Mouse (Mus musculus) megakaryocyte-erythroid progenitor cell, adult 5-6 weeks (primary cell): ENCODE measurements around the gene Pbdc1. TPM values are rescaled to one million over a fixed set of nuclear protein-coding genes. Genes with fewer than 3 reads are reported as not detected.
"Not testable (repeated sequence)": the region's sequence is repeated elsewhere in the genome, so short reads cannot be mapped to it uniquely, and the experiment has no call there.

ENCODE experiments used
- ATAC-seq: replicated peaks from 2 replicates; pipeline ENCODE4 v1.8.0; 2016; ENCODE audit warnings: mild to moderate bottlenecking, inconsistent platforms; ENCODE audit not compliant: severe bottlenecking, poor library complexity, low FRiP score, low TSS enrichment
- total RNA-seq, 2 experiments: library from RNA; stranded (forward) in 1 of 2; stranded (reverse) in 1 of 2; fragments of 200-1000, 215-1000 nt in 1 of 2; fragments of >200 nt in 1 of 2; fragmentation: Nextera tagmentation in 1 of 2; gene quantifications; 2 replicates each; pipeline ENCODE4 v1.2.3; 2014 to 2017

Gene Pbdc1
- total RNA-seq (2014; fragmentation: Nextera tagmentation) = 46.2 and 60.5 TPM in 2 replicates
- 61.8 and 70.4 TPM in 2 replicates for total RNA-seq (2017)

GRCm38 (mm10) chrX:105079615-105080092 lies at the start of gene Pbdc1:
Pbdc1 (plus strand) TSS chrX:105079756.
- peak; percentile 99 for ATAC-seq

DNA sequence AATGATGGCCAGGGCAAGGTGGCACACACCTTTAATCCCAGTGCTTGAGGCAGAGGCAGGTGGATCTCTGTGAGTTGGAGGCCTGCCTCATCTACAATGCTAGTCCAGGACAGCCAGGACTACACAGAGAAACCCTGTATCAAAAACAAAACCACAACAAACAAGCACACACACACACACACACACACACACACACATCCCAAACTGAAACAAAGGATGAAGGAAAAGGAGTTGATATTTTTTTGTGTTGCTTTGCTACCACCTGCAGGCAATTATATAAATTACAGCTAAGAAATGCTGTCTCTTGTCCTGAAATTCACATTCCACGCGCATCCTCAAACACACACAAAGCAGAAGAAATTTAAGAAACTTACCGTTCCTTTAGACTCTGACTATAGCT lies 41.9 kb upstream of the Pbdc1 start:
- ATAC-seq = no peak

- 0 out of 2 replicates have a peak, but pooled peaks have one; percentile 44 for ATAC-seq
Observed at GRCm38 (mm10) chrX:105064294-105064693, 15.3 kb upstream of the Pbdc1 start.

DNA sequence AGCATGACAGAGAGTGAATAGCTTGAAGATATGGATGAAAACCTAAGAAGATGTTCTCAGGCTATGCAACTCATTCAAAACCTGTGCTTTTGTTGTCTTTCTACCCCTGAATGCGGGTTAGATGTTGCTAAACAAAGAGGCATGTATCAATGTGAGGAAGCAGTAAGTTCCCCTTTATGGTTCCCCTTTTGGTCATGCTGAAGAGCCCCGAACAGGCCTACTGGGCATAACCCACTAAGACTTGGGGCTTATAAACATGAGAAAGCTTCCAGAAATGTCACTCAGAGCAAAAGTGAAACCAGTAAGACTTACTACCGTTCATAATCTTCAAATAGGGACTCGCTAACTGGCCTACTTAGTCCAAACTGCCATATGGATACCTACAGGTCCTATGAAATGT lies 14.8 kb upstream of the Pbdc1 start:
- no peak for ATAC-seq

DNA sequence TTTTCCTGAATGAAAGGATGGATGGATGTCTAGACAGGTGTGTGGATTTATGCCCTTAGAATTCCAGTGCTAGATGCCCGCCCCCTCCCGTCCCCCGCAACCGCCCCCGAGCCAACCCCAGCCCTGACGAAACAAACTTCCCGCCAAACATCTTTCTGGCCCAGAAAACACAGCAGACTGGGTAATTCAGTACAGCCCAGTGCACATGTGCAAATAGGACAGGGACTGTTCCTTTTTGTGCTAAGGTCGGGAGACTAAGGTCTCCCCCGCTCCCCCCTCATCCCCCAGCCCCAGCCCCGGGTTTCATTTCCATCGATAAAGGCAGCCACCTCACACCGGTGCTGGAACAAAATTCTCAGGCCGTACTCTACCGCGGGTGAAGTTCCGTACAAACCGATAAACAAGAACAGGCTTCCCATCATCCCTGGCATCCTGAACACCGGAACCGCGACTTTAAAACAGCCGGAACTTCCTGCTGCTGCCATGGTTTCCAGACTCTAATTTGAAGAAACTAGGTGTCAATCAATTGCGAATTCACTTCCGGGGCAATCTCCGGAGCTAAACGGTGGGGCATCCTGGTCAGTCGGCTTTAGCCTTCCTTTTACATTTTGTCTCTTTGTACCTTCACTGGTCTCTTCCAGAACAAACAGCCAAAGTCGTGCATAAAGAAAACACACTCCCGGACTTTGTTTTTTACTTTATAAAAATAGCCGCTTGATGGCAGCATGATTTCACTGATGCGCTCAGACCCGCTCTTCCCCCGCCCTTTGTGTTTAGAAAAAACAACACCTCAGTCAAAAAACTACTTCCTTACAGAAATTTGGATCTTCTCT lies 9.7 kb upstream of the Pbdc1 start:
- ATAC-seq = peak; percentile 99

DNA sequence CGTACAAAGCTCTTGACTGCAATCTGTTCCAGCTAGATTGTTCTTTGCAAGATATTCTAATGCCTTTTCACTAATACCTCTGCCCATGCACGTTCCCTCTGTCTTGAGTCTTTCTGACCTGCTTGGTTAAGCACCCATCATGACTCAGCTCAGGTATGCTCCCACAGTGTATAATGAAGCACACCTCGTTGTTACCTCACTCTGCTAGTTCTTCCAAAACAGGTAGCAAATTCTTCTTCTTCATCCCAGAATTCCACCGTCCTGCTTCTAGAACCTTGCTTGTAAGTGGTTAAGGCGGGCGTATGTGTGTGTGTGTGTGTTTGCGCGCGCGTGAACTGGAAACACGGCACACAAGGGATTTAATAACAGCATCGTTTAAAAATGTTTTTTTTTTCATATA lies 405 bp upstream of the Pbdc1 start:
- ATAC-seq = peak; percentile 42; the same call in 1 of the 2 replicates

DNA sequence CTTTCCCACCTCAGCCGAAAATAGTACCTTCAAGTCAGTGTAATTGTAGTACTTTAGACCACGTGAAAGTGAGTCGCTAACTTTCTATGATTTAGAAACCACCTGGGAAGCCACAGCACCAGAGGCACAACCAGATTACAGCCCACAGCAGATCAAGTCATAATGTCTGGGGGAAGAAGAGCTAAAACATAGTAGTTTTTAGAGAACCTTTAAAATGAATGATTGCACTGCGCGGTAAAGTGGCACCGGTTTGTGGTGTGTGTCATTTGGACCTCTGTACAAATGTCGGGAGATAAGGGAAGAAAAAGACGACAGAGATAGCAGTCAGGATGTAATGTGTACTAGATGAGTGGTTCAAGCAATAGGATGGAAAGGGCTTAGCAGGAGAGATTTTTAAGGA lies 540 bp downstream of the Pbdc1 start:
- peak; percentile 52 for ATAC-seq

DNA sequence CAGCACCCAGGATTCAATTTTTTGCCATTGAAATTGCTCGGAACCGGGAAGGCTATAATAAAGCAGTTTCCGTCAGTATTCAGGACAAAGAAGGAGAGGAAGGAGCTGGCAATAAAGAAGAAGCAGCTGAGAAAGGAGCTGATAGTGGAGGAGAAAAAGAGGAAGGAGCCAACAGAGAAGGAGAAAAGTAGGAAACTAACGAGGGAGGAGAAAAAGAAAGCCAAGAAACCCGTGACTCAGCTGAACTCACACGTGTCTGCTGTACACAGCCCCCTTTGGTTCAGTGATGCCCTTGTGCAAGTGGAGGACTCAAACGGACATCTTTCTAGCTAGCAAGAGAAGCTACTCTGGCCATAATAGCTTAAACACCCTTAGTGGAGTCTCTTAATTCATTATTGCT lies 3.5 kb downstream of the Pbdc1 start:
- ATAC-seq = not testable (repeated sequence)

DNA sequence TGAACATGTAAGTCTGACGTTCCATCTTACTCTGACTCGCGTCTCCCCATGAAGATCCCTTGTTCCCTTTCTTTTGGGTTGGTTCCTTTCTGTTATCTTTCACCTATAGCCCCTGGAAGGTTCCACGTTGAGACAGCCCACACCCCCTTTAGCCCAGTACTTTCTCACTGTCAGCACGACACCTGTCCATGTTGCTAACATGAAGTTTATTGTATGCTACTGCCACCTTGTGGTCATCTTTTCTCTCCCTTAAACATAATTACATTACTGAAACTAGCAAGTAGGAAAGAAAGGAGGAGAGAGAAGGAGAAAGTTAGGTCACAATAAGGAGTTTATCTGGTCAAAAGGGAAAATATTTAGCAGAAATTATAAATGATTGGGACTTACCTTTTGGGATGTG lies 24.6 kb downstream of the Pbdc1 start:
- ATAC-seq = peak; percentile 78

- ATAC-seq = peak; percentile 75
Observed at GRCm38 (mm10) chrX:105114994-105115393, 35.4 kb downstream of the Pbdc1 start.

DNA sequence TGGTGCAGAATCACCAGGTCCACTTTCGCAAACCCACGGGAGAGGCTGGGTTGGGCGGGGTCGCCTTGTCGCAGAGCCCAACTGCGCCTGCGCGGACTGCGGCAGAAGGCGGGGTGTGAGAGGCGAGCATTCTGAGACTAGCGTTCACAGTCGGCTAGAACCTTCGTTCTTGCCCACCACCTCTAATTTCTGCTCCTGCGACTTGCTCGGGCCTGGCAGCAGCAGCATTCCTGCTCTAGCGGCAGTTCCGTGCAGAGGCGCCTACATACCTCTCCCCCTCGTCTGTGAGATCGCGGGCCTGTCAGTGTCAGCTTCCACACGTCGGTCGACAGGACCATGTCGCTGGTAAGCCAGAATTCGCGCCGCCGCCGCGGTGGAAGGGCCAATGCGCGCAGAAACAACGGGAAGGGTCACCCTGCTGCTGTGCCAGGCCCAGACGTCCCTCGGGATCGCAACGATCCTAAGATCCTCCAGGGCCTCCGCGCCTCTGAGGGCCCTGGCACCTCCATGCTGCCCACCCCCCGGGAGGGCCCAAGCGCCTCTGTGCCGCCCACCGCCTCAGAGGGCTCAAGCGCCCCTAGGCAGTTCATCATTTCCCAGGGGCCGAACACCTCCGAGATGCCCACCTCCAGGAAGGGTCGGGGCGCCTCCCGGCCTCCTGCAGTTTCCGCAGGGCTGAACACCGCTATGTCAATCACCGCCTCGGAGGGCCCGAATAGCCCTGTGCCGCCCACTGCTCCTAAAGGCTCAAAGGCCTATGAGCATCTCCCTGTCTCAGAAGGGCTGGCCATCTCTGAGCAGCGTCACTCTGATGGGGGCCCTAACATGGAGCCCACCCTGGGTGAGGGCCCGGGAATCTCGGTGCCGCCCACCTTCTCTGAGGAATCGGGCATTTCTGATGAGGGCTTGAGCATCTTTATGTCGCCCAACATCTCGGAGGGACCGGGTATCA lies 41.0 kb downstream of the Pbdc1 start, which contains the start of gene Magee1:
TSS of gene Magee1 (plus strand) at position 104 of the 952 bp plus-strand sequence.
- peak; percentile 82 for ATAC-seq

GRCm38 (mm10) chrX:105121227-105121865 lies 41.8 kb downstream of the Pbdc1 start:
- peak; percentile 84 for ATAC-seq

GRCm38 (mm10) chrX:105124903-105125302 lies 45.3 kb downstream of the Pbdc1 start:
- no peak for ATAC-seq

- no peak for ATAC-seq
Observed at GRCm38 (mm10) chrX:105151872-105152461, 72.4 kb downstream of the Pbdc1 start.

DNA sequence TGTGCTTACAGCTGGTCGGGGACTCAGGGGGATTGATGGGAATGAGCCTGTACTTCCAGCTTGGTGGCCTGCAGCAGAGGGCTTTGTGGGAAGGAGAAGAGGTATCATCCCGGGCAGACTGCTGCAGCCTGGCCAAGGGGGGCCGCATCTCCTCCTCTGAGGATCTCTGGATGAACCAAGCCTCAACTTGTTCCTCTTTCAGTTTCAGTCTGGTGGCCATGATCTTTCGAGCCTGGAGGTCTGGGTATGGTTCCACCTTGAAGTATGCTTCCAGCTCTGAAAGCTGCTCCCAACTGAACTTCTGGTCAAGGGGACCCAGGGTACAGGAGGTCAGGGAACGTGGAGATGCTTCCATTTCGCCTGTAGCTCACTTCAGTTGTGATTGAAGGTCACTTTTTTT lies 85.5 kb downstream of the Pbdc1 start:
- not testable (repeated sequence) for ATAC-seq
